Mouse (Mus musculus): ENCODE data around the gene Hist3h2a. TPM values are rescaled to one million over a fixed set of nuclear protein-coding genes. Genes with fewer than 3 reads are reported as not detected.
"Not testable (repeated sequence)": the region's sequence is repeated elsewhere in the genome, so short reads cannot be mapped to it uniquely, and the experiment has no call there.

The Hist3h2a gene
- total RNA-seq, 2 experiments from 2014 or later, result 37.1 to 42.7 TPM

DNA sequence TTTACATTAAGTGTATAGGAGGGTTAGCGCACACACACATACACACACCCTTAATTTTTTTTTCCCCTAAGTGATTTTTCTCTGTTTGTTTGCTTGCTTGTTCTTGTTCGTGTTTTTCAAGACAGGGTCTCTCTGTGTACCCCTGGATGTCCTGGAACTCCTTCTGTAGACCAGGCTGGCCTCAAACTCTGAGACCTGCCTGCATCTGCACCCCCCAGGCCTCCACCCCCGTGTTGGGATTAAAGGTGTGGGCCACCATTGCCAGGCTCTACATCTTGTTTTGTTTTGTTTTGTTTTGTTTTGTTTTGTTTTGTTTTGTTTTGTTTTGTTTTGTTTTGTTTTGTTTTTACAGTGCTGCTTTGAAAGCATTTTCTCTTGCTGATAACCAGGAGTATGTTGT lies 7.2 kb upstream of the Hist3h2a start:
- no peak for DNase-seq (ENCODE audit: low spot score in 2 of 2)

DNA sequence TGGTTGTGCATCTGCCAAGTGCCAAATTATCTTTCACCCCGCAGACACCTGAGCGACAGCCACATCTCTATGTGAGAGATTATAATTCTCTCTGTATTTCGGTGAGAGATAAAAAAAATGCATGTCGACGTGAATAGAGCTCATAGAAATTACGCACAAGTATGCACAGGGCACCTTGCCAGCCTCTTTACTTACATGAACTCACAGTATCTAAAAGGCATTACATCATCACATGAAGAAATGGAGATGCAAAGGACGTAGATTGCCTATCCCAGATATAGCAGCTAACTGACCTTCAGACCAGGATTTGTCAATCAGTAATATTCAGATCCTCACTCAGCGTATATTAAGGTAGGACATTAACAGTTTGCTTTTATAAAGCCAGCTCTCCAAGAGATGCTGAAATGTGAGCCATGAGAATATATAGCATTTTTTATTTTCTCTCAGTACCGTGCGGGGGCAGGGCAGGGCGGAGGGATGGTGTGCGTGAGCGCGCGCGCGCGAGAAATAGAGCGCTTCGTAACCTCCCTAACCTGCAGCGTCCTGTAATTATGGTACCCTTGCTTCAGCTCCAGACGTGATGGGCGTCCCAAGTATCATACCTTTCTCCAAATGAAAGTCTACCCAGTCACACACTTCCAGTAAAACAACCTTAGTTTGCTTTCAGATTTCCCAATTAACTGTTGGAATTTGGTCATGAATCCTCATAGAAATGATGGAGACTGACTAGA lies 6.5 kb upstream of the Hist3h2a start:
- no peak for DNase-seq (ENCODE audit: low spot score in 2 of 2)

DNA sequence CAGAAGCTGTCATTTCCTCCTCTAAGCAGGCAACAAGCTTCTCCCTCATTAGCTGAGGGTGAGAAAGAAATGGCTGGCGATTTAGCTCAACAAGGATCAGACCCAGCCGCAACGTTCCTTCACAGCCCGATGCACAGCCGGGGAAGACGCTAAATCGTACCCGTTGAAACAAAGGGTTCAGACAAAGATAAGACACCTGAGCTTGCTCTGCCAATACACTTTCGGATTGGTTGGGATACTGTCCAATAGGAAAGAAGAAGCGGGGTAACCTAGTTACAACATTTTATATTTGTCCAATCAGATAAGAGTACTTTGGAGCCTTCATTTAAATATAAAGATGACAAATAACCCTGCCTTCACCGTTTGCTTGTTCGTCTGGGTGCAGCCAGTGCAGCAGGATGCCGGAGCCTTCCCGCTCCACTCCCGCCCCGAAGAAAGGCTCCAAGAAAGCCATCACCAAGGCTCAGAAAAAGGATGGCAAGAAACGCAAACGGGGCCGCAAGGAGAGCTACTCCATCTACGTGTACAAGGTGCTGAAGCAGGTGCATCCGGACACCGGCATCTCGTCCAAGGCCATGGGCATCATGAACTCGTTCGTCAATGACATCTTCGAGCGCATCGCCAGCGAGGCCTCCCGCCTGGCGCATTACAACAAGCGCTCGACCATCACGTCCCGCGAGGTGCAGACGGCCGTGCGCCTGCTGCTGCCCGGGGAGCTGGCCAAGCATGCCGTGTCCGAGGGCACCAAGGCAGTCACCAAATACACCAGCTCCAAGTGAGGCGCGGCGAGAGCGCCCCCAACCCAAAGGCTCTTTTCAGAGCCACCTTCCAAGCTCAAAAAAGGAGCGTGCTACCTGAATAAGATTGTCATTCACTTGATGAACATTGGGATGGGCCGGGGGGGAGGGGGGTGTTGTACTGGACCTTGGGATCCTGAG lies 5.7 kb upstream of the Hist3h2a start, which contains the start of gene Hist3h2ba:
Gene Hist3h2ba (plus strand): TSS at position 379 of the 938 bp plus-strand sequence.
- no peak for DNase-seq (ENCODE audit: low spot score in 2 of 2)

DNA sequence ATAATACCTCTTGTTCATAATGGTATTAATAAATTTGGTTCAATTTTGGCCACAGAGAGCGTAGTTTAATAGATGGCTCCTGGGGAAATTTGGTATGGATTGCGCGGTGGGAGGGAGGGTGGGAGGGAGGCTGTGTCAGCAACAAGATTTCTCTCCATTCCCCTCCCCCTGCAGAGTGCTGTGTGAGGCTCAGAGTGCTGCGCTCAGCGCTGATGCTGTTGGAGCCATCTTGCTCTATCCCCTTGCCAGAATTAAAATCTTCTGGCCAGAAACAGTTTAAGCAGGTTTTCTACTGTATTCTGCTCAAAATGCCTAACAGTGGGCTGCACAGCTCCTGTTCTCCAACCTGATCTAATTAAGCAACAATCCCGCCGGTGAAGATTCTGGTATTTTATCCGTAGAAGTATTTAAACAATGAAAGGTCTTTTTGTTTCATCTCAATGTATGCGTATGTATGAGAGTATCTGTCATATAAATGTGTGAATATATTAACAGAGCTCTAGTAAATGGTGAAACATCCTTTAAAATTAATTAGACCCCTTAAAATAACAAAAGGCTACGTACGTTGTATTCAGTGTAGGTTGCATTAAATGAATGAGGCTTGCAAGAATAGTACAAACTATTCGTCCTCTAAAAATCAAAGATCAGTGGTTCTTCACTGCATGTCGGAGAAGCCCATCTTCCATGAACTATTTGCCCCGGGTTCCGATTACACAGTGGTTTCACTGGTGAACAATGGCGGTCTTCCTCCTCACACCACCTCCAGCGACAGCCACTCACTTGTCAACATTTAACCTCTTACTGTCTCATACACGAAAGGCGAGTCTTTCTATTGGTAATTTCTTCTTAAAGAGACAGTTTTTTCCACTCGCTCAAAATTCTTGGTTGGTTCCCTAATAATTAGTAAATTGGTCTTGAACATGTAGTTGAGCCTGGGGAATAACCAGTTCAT lies 4.7 kb upstream of the Hist3h2a start:
- DNase-seq (ENCODE audit: low spot score in 2 of 2), result no peak

DNA sequence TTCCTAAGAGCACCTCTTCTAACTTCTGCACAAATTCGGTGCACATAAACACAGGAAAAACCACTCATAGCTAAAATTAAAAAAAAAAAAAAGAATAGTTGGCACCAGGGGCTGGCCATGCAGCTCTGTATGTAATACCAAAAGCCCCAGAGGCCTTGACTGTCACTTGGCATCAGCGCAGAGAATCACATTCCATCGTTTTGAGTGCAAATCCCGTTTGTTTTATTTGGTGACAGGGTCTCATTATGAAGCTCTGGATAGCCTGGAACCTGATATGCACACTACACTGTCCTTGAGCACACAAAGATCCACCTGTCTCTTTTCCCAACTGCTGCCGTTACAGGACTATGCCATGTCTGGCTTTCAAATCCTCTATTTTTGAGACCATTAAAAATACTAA lies 3.3 kb upstream of the Hist3h2a start:
- no peak for DNase-seq (ENCODE audit: low spot score in 2 of 2)

DNA sequence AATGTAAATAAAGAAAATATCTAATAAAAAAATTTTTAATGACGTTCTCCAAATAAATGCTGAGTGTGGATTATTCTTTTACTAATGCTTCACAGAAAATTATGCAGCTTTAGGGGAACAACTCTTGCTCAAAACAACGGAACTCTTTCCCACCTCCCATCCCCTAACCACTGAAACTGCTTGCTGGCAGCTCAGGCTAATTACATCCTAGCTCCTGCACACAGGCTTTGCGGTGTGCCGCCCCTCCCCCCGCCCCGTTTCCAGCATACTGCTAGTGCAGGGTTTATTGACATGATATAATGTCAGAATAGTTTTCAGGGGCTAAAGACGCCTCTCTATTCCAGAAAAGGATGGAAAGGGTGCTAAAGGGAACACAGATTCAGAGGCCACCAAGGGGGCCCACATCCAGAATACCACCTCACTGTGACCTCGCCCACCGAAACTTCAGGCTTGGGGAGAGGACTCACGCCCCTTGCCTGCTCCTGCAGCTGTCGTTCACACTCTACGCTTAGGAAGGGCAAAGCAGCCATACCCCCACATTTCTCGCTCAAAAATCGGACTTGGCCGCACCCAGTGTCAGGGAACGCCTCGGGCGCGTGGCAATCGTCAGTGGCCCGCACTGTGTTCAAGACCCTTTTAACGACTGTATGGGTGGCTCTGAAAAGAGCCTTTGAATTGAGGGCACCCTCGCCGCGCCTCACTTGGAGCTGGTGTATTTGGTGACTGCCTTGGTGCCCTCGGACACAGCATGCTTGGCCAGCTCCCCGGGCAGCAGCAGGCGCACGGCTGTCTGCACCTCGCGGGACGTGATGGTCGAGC lies 925 bp upstream of the Hist3h2a start:
- peak in 1 of 2 experiments; percentile 38 for DNase-seq (ENCODE audit: low spot score in 2 of 2)

DNA sequence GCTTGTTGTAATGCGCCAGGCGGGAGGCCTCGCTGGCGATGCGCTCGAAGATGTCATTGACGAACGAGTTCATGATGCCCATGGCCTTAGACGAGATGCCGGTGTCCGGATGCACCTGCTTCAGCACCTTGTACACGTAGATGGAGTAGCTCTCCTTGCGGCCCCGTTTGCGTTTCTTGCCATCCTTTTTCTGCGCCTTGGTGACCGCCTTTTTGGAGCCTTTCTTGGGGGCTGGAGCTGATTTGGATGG lies 390 bp upstream of the Hist3h2a start:
- not testable (repeated sequence) for DNase-seq (ENCODE audit: low spot score in 2 of 2)

DNA sequence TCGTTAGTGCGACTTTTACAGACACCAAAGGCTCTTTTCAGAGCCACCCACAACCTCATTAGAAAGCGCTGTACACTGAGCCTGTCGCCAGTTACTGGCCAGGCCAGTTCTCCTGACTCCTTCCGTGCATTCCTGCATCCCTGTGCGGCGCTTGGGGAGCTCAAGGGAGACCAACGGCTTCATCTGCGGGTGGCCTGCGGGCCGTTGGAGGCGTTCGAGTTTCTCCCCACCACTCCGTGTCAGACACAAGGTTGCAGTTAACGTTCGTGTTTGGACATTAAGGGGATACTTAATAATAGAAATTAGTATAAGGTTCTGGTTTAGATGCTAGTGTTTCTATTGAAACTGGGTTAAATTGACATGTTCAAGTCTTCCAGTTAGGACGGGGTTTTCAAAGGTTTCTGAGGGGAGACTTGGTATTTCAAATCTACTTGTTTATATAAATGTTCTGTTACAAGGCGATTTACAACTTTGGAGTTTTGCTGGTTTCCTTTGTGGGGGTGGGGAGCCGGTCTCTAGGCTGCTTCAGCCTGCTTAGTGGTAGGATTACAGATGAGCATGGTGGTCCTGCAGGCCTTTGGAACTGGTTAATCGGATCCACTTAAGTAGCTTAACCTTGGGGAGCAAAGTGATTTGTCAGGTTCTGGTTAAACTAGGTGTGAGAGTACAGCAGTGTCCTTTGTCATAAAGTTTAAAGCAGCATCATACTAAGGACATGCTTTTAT lies 820 bp downstream of the Hist3h2a start:
- DNase-seq (ENCODE audit: low spot score in 2 of 2), result no peak

DNA sequence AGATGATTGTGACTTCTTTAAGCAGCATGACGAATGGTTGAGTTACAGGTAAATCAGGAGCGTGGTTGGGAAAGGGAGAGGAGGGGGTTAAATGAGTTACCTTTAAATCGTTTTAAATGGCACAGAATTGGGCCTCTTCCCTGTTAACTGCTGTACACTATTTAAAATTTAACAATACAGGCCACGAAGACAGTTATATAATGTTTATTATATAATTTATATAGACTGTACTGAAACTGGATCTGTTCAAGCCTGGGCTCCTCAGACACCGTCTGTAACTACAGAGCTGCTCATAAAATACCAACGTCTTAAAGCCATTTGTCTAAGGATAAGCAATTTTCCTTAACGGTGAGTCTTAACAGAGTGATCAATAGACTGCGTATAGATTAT lies 1.4 kb downstream of the Hist3h2a start:
- no peak for DNase-seq (ENCODE audit: low spot score in 2 of 2)

DNA sequence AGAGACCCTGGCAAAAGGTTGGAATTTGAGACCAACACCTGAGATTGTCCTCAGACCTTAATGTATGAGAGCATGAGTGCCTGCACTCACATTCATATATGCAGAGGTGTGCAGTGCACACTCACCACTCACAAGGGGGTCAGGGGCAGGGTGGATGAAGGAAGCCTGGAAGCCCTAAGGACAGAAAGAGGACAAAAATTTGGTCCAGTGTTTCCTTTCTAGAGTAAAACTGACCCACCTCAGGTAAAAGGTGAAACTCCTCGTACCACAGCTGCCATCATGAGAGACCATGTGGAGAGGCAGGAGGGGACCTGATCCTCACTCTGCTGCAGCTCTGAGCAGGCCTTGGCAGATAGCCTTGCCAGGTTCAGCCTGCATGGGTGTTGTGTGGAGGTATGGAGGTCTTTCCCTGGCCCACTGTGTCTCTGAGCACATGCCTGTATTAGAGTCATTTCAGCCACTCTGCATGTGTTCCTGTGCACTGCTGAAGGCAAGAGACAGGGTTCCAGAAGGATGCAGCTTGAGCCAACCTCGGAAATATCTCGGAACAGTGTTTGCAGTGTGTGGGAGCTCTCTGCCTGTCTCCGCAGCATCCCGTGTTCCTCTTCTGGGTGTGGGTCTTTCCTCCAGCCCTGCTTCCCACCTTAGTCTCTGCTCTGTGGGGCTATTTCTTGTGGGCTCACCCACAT lies 2.9 kb downstream of the Hist3h2a start:
- DNase-seq (ENCODE audit: low spot score in 2 of 2), result no peak

DNA sequence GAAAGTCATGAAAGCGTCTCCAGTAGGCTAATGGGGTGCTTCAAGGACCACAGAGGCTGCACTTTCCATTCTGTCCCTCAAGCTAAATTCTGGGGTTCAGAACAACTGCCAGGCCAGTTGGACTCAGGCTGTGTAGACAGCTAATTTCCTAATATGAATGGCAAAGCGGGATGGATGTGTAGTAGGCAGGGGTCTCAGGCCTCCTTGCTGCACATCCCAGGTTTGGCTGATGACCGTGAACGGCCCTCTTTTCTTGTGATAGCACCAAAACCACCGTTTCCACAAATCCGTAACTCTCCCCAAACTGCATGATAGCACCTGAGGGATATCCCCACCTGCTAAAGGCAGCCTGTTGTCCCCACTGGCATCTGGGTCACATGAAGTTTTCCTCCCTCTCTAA lies 4.1 kb downstream of the Hist3h2a start:
- DNase-seq (ENCODE audit: low spot score in 2 of 2), result no peak

DNA sequence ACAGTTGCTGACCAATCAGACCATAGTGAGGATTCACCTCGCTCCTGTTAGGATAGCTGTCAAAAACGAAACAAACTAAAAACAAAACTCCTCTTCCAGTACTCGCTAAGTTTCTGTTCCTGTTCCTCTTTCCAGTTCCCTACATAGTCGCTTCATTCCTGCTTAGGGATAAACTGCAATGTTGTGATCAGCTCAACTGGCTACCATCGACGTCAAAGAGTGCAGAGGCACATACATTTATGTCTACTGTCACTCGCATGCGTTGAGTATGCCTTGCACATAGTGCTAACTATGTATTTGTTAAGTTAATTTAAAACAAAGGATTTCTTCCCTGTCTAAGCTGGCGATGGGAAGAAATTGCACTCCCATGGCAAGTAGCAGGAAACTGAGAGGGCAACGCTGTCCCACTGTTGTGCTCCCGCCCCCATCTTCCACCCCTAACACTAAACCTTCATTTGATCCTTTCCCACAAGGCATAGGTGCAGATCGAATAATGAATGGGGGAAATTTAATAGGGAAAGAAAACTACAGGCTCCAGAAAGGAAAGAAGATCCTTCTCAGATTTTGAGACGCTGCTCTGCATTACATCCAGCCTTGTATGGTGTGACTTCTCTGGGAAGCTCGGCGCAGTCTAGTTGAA lies 4.8 kb downstream of the Hist3h2a start:
- DNase-seq (ENCODE audit: low spot score in 2 of 2), result no peak

DNA sequence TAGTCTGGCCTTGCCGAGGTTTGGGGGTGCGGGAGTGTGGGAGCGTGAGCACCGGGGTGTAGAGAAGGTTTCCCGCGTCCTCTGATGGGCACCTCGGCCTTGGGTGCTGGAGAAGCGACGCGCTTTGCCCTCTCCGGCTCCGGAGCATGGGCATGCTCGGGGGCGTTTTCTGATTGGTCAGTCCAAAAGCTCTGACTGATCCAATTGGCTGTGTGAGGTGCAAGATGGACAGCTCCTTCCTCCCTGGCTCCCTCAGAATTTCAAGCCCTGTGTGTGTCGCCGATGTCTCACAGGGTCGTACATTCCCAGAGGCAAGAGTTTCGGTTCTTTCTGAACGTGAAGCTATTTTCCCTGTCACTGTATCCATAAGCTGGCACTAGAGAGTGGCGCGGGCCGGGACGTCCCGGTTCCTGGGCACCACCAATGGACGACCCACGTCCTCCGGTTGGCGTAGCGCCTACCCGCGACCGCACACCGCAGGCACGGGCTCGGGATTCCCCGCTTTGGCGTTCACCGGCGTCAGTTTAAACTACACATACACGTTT lies 5.5 kb downstream of the Hist3h2a start:
- peak in 1 of 2 experiments; percentile 71 for DNase-seq (ENCODE audit: low spot score in 2 of 2)

DNA sequence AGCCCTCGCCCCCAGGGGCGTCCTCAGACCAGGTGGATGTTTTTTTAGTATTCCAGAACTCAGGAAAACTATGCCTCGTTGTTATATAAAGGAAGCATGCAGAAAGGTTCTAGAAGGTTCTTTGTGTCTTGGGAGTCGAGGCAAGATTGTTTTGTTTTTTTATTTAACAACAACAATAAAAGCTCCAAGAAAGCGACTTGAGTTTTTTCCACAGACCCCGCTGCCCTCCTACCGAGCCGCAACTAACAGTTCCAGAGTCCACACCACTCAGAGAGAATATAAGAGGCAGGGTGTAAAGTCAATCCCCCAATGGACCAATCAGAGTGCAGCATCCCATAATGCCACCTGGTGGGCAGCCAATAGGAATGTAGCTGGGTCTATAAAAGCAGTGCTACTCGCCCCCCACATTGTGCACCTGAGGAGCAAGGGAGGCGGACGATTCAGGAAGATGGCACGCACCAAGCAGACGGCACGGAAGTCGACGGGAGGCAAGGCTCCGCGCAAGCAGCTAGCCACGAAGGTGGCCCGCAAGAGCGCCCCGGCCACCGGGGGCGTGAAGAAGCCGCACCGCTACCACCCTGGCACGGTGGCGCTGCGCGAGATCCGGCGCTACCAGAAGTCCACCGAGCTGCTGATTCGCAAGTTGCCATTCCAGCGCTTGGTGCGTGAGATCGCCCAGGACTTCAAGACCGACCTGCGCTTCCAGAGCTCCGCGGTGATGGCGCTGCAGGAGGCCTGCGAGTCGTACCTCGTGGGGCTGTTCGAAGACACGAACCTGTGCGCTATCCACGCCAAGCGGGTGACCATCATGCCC lies 7.1 kb downstream of the Hist3h2a start:
- peak in 1 of 2 experiments; percentile 17 for DNase-seq (ENCODE audit: low spot score in 2 of 2)

DNA sequence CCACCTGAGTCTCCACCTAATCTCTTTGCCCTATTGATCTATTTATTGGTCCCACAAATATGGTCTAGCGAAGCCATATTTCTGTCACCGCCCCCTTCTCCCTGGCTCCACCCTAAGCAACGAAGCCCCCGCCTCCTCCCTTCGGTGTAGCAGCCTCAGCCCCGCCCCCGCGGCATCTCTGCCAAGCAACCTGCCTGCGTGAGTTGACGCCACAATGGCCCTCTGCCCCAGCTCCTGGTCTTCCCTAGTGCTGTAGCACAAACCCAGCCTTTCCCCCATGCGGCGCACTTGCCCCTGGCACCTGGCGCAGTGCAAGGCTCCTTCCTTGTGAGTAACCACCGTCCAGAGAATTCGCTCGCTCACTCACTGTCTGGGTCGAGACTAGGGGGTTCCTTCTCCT lies 9.1 kb downstream of the Hist3h2a start:
- peak in 1 of 2 experiments; percentile 26 for DNase-seq (ENCODE audit: low spot score in 2 of 2)

DNA sequence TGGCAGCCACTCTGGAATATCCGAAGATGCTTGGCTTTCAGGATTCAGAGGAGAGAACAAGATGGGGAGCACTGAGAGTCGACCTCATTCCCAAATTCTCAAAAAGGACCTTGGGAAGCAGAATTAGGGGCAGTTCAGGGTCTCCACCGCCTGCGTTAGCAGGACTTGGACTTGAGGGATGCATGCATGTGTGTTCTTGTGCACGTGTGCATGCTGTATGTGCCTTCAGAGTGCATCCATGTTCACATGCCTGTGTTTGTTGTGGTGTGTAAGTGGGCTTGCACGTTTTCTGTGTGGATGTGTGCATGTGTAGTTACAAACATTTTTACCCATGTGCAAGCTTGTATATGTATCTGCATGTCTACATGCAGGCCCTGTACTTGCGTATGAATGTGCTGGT lies 9.7 kb downstream of the Hist3h2a start:
- no peak for DNase-seq (ENCODE audit: low spot score in 2 of 2)

DNA sequence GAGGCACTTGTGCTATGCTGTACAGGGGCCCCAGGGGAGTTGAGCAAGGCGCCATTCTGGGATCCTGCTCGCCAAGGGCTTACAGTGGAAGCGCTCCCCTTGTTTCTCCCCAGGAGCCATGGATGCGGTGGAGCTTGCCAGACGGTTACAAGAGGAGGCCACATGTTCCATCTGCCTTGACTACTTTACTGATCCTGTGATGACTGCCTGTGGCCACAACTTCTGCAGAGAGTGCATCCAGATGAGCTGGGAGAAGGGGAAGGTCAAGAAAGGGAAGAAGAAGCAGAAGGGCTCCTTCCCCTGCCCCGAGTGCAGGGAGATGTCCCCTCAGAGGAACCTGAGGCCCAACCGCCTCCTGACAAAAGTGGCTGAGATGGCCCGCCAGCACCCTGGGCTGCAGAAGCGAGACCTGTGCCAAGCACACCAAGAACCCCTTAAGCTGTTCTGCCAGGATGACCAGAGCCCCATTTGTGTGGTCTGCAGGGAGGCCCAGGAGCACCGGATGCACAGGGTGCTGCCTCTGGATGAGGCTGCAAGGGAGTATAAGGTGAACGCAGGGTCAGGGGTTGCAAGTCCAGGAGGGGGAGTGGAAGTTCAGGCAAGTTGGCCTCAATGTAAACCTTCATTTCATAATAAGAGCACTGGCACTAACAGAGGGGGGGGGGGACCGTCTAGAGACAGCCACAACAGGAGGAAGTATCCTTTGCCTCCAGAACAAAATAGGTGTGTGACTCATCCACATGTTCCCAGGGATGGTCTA lies 10.7 kb downstream of the Hist3h2a start:
- DNase-seq (ENCODE audit: low spot score in 2 of 2), result peak in 1 of 2 experiments; percentile 13

Data from gastrocnemius, postnatal 4 days (tissue).